Mouse (Mus musculus) limb, embryonic 14.5 days (tissue): ENCODE results near the gene Dnah8. TPM values are rescaled to one million over a fixed set of nuclear protein-coding genes. Genes with fewer than 3 reads are reported as not detected.

Source experiments
- ATAC-seq: fragments of 200-750 bp; cut with Nextera tagmentation; 2 replicates; pipeline ENCODE4 v1.8.0; 2017; ENCODE audit warnings: low read depth, moderate number of reproducible peaks, moderate TSS enrichment; ENCODE audit not compliant: low FRiP score
- DNase-seq: peaks from one replicate; pipeline ENCODE4 v3.0.0-alpha.2; 2015; ENCODE audit warnings: low spot score
- H3K27ac ChIP-seq: fragments of 300-500 bp; sonication (generic); replicated peaks from 2 replicates; pipeline ENCODE4 v1.5.1; 2014; ENCODE audit warnings: low read depth, mild to moderate bottlenecking, low read length, moderate library complexity, mixed read lengths
- H3K27me3 ChIP-seq: fragments of 300-500 bp; sonication (generic); 2 replicates; pipeline ENCODE4 v1.6.1; 2014; ENCODE audit warnings: low read length, mixed read lengths; ENCODE audit not compliant: control insufficient read depth, insufficient read depth
- H3K36me3 ChIP-seq: fragments of 300-500 bp; sonication (generic); 2 replicates; pipeline ENCODE4 v1.6.1; 2014; ENCODE audit warnings: mild to moderate bottlenecking, low read length, moderate library complexity, mixed read lengths; ENCODE audit not compliant: control insufficient read depth, insufficient read depth
- H3K4me1 ChIP-seq: fragments of 300-500 bp; sonication (generic); 2 replicates; pipeline ENCODE4 v1.6.1; 2014; ENCODE audit warnings: antibody characterized with exemption, low read length, mixed read lengths; ENCODE audit not compliant: control insufficient read depth, insufficient read depth
- H3K4me2 ChIP-seq: fragments of 300-500 bp; sonication (generic); replicated peaks from 2 replicates; pipeline ENCODE4 v1.6.1; 2014; ENCODE audit warnings: low read depth, mild to moderate bottlenecking, low read length, moderate library complexity; ENCODE audit not compliant: severe bottlenecking
- H3K4me3 ChIP-seq: fragments of 300-500 bp; sonication (generic); replicated peaks from 2 replicates; pipeline ENCODE4 v1.5.1; 2014; ENCODE audit warnings: low read length
- H3K9ac ChIP-seq: fragments of 300-500 bp; sonication (generic); 2 replicates; pipeline ENCODE4 v1.6.1; 2014; ENCODE audit warnings: mild to moderate bottlenecking, low read depth, low read length, moderate library complexity; ENCODE audit not compliant: severe bottlenecking
- H3K9me3 ChIP-seq: fragments of 300-500 bp; sonication (generic); 2 replicates; pipeline ENCODE4 v1.6.1; 2016; ENCODE audit warnings: low read length; ENCODE audit not compliant: control insufficient read depth
- POLR2A ChIP-seq: fragments of 200-500 bp; IDR thresholded peaks from 2 replicates; pipeline ENCODE4 v1.8.0; 2012; ENCODE audit warnings: inconsistent platforms, mild to moderate bottlenecking, moderate library complexity, borderline replicate concordance; ENCODE audit not compliant: insufficient read depth, insufficient read length; ENCODE audit errors: extremely low read depth
- WGBS: fragments of 180-500 bp; shearing (Covaris S2); extraction: QIAGEN DNeasy Blood & Tissue Kit; methylation state at CpG from one replicate; pipeline ENCODE4 v1.1.7; 2014; 5-methylcytosine and 5-hydroxymethylcytosine counted together
- polyA plus RNA-seq, 2 experiments: library from polyadenylated mRNA; depleted of rRNA in 1 of 2; stranded (reverse) in 1 of 2; unstranded in 1 of 2; fragments of >200 nt; fragmentation: Nextera tagmentation in 1 of 2; extraction: Ambion mirVana in 1 of 2; gene quantifications; 2 replicates each; pipeline versions ENCODE4 v1.2.1 to v1.2.3; 2012 to 2014

Gene Dnah8
- polyA plus RNA-seq, 2 experiments: 0.69 to 2.1 TPM

GRCm38 (mm10) chr17:30782286-30782685 is 158.1 kb downstream of the Dnah8 start:
- H3K4me1 ChIP-seq: peaks cover 7% of the 10 kb centered on the region; the same call in 1 of the 2 replicates
- H3K9me3 ChIP-seq: no peaks in the 10 kb centered on the region
- H3K27ac ChIP-seq: no peak overlapping the region
- no peak for TF ChIP-seq POLR2A
- no peaks in the 10 kb centered on the region for H3K36me3 ChIP-seq
- H3K27me3 ChIP-seq: no peaks in the 10 kb centered on the region
- no peak for ATAC-seq
- 60% methylated on average over 14 of the region's 14 CpGs for WGBS
- no peak overlapping the region for H3K4me2 ChIP-seq
- no peak overlapping the region for H3K4me3 ChIP-seq
- no peak for DNase-seq
- no peak overlapping the region for H3K9ac ChIP-seq

GRCm38 (mm10) chr17:30788361-30788760 is 164.2 kb downstream of the Dnah8 start:
- ATAC-seq: no peak
- no peak overlapping the region for H3K27ac ChIP-seq
- H3K9ac ChIP-seq: no peak overlapping the region
- H3K36me3 ChIP-seq: no peaks in the 10 kb centered on the region
- no peak overlapping the region for H3K4me2 ChIP-seq
- H3K4me1 ChIP-seq: peaks cover 7% of the 10 kb centered on the region; the same call in 1 of the 2 replicates
- 87% methylated on average over 8 of the region's 8 CpGs for WGBS
- H3K9me3 ChIP-seq: no peaks in the 10 kb centered on the region
- no peak for DNase-seq
- no peak overlapping the region for H3K4me3 ChIP-seq
- no peaks in the 10 kb centered on the region for H3K27me3 ChIP-seq
- no peak for TF ChIP-seq POLR2A

- H3K4me2 ChIP-seq: no peak overlapping the region
- H3K9me3 ChIP-seq: no peaks in the 10 kb centered on the region
- H3K27me3 ChIP-seq: no peaks in the 10 kb centered on the region
- DNase-seq (no peak), ATAC-seq (no peak)
- no peaks in the 10 kb centered on the region for H3K36me3 ChIP-seq
- H3K27ac ChIP-seq: no peak overlapping the region
- no peaks in the 10 kb centered on the region for H3K4me1 ChIP-seq
- H3K4me3 ChIP-seq: no peak overlapping the region
- H3K9ac ChIP-seq: no peak overlapping the region
- no peak for TF ChIP-seq POLR2A
- 89% methylated on average over 7 of the region's 7 CpGs for WGBS
These were observed 166.7 kb downstream of the Dnah8 start for GRCm38 (mm10) chr17:30790816-30791215.

GRCm38 (mm10) chr17:30792396-30792795 is 168.2 kb downstream of the Dnah8 start:
- no peak overlapping the region for H3K4me3 ChIP-seq
- no peak overlapping the region for H3K27ac ChIP-seq
- DNase-seq (no peak), ATAC-seq (no peak)
- H3K27me3 ChIP-seq: no peaks in the 10 kb centered on the region
- H3K9me3 ChIP-seq: no peaks in the 10 kb centered on the region
- no peak overlapping the region for H3K4me2 ChIP-seq
- no peak for TF ChIP-seq POLR2A
- no peaks in the 10 kb centered on the region for H3K36me3 ChIP-seq
- no peaks in the 10 kb centered on the region for H3K4me1 ChIP-seq
- WGBS: 77% methylated on average over 6 of the region's 6 CpGs
- H3K9ac ChIP-seq: no peak overlapping the region

GRCm38 (mm10) chr17:30796616-30797015 is 172.5 kb downstream of the Dnah8 start:
- Histone ChIP-seq H3K4me3 (no peak overlapping the region), H3K9me3 (no peaks in the 10 kb centered on the region), H3K4me1 (no peaks in the 10 kb centered on the region), H3K9ac (no peak overlapping the region), H3K4me2 (no peak overlapping the region), H3K27me3 (no peaks in the 10 kb centered on the region), H3K27ac (no peak overlapping the region), H3K36me3 (no peaks in the 10 kb centered on the region)
- 72% methylated on average over 4 of the region's 4 CpGs for WGBS
- no peak for ATAC-seq
- no peak for DNase-seq
- TF ChIP-seq POLR2A: no peak
